Mouse (Mus musculus) heart, adult 2 months (tissue): ENCODE results near the gene Cyp2g1. TPM values are rescaled to one million over a fixed set of nuclear protein-coding genes. Genes with fewer than 3 reads are reported as not detected.
"Not testable (repeated sequence)": the region's sequence is repeated elsewhere in the genome, so short reads cannot be mapped to it uniquely, and the experiment has no call there.

Source experiments
- DNase-seq, 2 experiments: peaks; one replicate each; pipeline ENCODE4 v3.0.0; 2021
- H3K27ac ChIP-seq: fragments of 200-600 bp; 2 replicates; pipeline ENCODE4 v1.8.1; 2022
- H3K27me3 ChIP-seq: fragments of 200-500 bp; 2 replicates; pipeline ENCODE4 v1.6.1; 2012; ENCODE audit warnings: mild to moderate bottlenecking, low read length, inconsistent platforms, mixed read lengths; ENCODE audit not compliant: control insufficient read depth, insufficient read depth
- H3K36me3 ChIP-seq: fragments of 200-500 bp; 2 replicates; pipeline ENCODE4 v1.6.1; 2012; ENCODE audit warnings: low read length, inconsistent platforms; ENCODE audit not compliant: control insufficient read depth, insufficient read depth
- H3K4me1 ChIP-seq: fragments of 200-500 bp; 2 replicates; pipeline ENCODE4 v1.6.1; 2011; ENCODE audit warnings: low read length; ENCODE audit not compliant: control insufficient read depth, insufficient read depth
- H3K4me3 ChIP-seq: fragments of 200-600 bp; 2 replicates; pipeline ENCODE4 v1.8.1; 2022
- H3K79me2 ChIP-seq: fragments of 200-500 bp; replicated peaks from 2 replicates; pipeline ENCODE4 v1.6.1; 2012; ENCODE audit warnings: mild to moderate bottlenecking, inconsistent platforms, low read length, moderate library complexity, mixed read lengths; ENCODE audit not compliant: control insufficient read depth, insufficient read depth
- H3K9ac ChIP-seq: fragments of 200-500 bp; 2 replicates; pipeline ENCODE4 v1.6.1; 2012; ENCODE audit warnings: low read depth, mild to moderate bottlenecking, control low read depth, inconsistent platforms, low read length, mixed read lengths
- CTCF ChIP-seq: fragments of 200-600 bp; IDR thresholded peaks from 2 replicates; pipeline ENCODE4 v1.8.1; 2022; ENCODE audit warnings: antibody characterized with exemption, mild to moderate bottlenecking, moderate library complexity
- EP300 ChIP-seq: fragments of 200-500 bp; IDR thresholded peaks from 2 replicates; pipeline ENCODE4 v1.6.1; 2011; ENCODE audit warnings: low read depth, low read length, control low read depth; ENCODE audit not compliant: insufficient read depth
- POLR2A ChIP-seq: fragments of 200-500 bp; IDR thresholded peaks from 2 replicates; pipeline ENCODE4 v1.6.1; 2011; ENCODE audit warnings: mild to moderate bottlenecking, low read depth, low read length, control low read depth; ENCODE audit not compliant: insufficient read depth
- WGBS: fragments of 180-500 bp; shearing (Covaris S2); methylation state at CpG from one replicate; pipeline ENCODE4 v1.1.7; 2018; 5-methylcytosine and 5-hydroxymethylcytosine counted together
- intact Hi-C: fragments of 180-260 bp; cut with DNase I; formaldehyde crosslinking; loops from one replicate; pipeline ENCODE4 v1.15.1; 2025
- polyA plus RNA-seq: library from polyadenylated mRNA; depleted of rRNA; stranded (reverse); fragments of >200 nt; gene quantifications from 2 replicates; pipeline ENCODE4 v1.2.3, GENCODE M21; 2012
- total RNA-seq, 2 experiments: library from RNA; stranded (reverse); gene quantifications; 2 replicates each; pipeline ENCODE4 v1.2.3; 2021

Cyp2g1 gene
- total and polyA plus RNA-seq, 3 experiments = not detected

DNA sequence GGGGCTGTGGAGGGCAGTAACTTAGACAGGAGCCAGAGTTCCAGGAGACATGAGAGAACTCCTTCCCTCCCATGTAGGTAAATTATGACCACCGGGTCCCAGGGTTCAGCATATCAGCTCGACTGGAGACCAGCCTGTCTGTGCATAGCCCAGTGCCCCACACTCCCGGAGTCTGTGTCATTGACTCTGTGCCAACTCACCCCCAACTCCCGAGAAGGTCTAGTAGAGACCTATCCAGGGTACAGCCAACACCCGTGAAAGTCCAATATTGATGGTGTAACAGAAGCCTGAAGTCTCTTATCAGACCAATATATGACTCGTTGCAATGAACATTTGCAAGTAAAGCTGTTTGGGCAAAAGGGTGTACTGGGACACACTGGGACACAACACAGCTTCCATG, 18.7 kb upstream of the Cyp2g1 start:
- Histone ChIP-seq H3K27me3 (no peaks in the 10 kb centered on the region), H3K27ac (no peak overlapping the region), H3K9ac (no peak overlapping the region), H3K36me3 (no peaks in the 10 kb centered on the region), H3K79me2 (no peaks in the 10 kb centered on the region), H3K4me3 (no peak overlapping the region), H3K4me1 (no peaks in the 10 kb centered on the region)
- 62% methylated on average over 6 of the region's 6 CpGs for WGBS
- no peak for TF ChIP-seq EP300
- intact Hi-C loops = no loop called here
- no peak for DNase-seq

DNA sequence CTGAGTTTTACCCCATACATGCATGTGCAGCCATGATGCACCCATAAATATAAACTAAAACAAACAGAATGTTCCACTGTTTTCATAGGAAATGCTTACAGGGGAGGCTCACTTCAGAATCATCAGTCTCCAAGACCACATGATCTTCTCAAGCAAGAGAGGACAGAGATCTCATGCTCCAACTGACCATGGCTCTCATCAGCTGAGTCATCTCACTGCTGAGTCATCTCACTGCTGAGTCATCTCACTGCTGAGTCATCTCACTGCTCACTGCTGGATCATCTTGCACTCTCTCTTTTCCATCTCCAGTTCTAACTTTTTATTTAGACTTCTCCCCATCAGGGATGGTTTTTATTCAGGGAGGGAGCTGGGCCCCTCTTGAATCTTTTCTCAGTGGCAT, 8.6 kb upstream of the Cyp2g1 start:
- intact Hi-C loops = no loop called here
- Histone ChIP-seq H3K4me1 (no peaks in the 10 kb centered on the region), H3K4me3 (no peak overlapping the region), H3K27me3 (no peaks in the 10 kb centered on the region), H3K27ac (no peak overlapping the region), H3K36me3 (no peaks in the 10 kb centered on the region), H3K9ac (no peak overlapping the region), H3K79me2 (no peaks in the 10 kb centered on the region)
- TF ChIP-seq EP300 = no peak
- TF ChIP-seq POLR2A = no peak
- no peak for TF ChIP-seq CTCF
- no peak for DNase-seq

DNA sequence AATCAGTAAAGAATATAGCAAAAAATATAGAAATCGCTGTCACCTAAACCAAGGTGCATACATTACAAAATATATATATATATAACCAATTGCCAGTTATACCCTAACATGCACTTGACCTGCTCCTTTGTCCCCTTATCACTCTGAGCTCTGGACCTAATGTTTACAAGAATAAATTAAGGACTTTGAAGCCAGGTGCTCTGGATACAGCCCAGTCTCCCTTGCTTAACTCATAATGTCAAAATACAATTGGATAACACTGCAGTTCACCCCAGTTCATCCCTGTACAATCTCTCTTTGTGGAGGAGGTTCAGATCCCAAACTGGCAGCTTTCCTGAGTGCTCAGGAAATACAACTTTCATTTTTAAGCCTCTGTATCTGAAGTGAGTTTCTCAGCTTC, 7.7 kb upstream of the Cyp2g1 start:
- intact Hi-C loops = no loop called here
- Histone ChIP-seq H3K9ac (no peak overlapping the region), H3K4me1 (no peaks in the 10 kb centered on the region), H3K27ac (no peak overlapping the region), H3K36me3 (no peaks in the 10 kb centered on the region), H3K27me3 (no peaks in the 10 kb centered on the region), H3K4me3 (no peak overlapping the region), H3K79me2 (no peaks in the 10 kb centered on the region)
- no peak for DNase-seq
- 81% methylated on average over 1 of the region's 1 CpGs for WGBS
- TF ChIP-seq CTCF (no peak), EP300 (no peak), POLR2A (no peak)

DNA sequence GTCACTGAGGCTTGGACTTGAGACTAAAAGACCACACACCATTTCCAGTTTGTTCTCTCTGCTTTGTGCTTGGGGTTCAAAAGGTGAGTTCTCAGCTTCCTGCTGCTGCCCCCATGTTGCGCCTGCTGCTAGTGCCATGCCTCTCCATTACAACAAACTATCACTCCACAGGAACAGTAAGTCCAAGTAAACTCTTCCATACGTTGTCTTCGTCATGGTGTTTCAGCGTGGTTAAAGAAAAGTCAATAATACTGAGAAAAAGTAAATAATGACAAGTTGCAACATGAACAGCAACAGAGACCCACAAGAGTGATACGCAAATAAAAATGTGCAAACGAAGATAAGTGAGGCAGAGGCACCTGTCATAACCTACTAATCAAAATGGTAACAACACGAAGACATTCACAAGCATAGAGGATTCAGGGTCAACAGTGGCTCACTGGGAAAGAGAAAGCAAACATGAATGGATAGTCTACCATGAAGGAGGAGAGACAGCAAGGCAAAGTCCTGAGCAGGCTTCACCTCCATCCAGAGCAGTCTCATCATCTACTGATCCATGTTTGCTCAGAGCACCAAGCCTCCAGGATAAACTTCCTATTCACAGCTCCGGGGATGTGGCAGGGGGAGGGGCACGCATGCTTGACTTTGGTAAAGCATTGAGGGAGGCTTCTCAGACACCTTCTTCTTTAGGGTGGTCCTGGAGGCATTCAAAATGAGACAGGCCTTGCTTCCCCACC, 23.0 kb downstream of the Cyp2g1 start:
- DNase-seq, H3K79me2 ChIP-seq, H3K36me3 ChIP-seq, H3K4me3 ChIP-seq, H3K4me1 ChIP-seq, H3K9ac ChIP-seq, H3K27me3 ChIP-seq, intact Hi-C loops, H3K27ac ChIP-seq: not testable (repeated sequence)
- 66% methylated on average over 9 of the region's 9 CpGs for WGBS

DNA sequence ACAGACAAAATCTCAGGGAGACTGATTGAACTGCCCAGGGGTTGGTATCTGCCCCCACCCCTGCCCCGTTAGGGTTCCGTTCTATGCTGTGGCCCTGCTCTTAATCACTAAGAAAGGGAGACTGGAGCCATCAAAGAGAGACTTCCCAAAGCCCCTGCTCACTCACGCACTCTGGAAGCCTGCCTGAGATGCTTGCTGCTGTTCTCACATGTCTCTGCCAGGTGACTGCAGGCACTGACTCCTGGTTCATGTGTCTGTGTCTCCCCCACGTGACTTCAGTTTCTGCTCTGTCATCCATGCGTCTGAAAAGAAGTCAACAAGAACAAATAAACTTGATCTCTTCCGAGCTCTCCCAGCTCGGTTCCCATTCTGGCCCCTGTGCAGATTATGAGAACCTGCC, 24.0 kb downstream of the Cyp2g1 start:
- H3K27me3 ChIP-seq, H3K4me3 ChIP-seq, H3K36me3 ChIP-seq, intact Hi-C loops, DNase-seq, H3K79me2 ChIP-seq, H3K9ac ChIP-seq, H3K4me1 ChIP-seq, H3K27ac ChIP-seq: not testable (repeated sequence)
- 72% methylated on average over 7 of the region's 7 CpGs for WGBS

DNA sequence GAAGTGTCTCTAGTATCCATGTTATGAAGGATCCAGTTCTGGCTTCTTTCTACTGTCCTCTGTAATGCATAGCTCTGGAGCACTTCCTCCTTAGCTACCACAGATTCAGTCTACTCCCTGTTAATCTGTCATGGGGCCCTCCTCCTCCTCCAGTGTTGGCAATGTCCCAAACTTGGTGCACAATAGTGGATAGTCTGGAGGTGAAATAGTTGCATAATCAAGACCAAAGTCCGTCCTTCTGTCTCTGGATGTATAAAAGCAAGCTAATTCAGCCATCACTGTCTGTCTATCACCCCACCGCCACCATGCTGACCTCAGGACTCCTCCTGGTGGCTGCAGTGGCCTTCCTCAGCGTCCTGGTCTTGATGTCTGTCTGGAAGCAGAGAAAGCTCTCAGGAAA, 26.4 kb downstream of the Cyp2g1 start, which contains the start of gene Cyp2a5:
Gene Cyp2a5, plus strand, starts transcription at position 247 of the 400 bp plus-strand sequence.
- H3K4me1 ChIP-seq, H3K4me3 ChIP-seq, DNase-seq, H3K79me2 ChIP-seq, intact Hi-C loops, H3K27ac ChIP-seq, H3K36me3 ChIP-seq, H3K9ac ChIP-seq, H3K27me3 ChIP-seq: not testable (repeated sequence)
- 54% methylated on average over 3 of the region's 3 CpGs for WGBS

DNA sequence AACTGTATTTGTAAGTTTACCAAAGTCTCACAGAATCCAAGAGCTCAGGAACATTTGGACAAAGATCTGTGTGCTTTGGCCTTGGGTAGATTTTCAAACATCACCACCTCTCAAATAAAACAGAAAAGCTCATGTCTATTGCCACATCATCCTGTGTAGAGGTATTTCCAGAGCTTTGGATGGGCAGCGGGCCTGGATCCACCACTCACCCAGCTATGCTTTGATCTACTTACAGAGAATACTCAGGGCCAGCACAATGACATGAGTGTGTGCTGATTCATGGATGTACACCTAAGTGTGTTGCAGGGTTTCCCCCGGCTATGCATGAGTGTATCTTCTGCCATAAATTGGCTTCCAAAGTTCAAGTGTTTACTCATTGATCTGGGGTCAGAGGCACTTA, 34.7 kb downstream of the Cyp2g1 start:
- DNase-seq, H3K4me3 ChIP-seq, intact Hi-C loops, H3K4me1 ChIP-seq, H3K79me2 ChIP-seq, H3K9ac ChIP-seq, H3K36me3 ChIP-seq, H3K27me3 ChIP-seq, H3K27ac ChIP-seq: not testable (repeated sequence)
- WGBS = 75% methylated on average over 2 of the region's 2 CpGs

DNA sequence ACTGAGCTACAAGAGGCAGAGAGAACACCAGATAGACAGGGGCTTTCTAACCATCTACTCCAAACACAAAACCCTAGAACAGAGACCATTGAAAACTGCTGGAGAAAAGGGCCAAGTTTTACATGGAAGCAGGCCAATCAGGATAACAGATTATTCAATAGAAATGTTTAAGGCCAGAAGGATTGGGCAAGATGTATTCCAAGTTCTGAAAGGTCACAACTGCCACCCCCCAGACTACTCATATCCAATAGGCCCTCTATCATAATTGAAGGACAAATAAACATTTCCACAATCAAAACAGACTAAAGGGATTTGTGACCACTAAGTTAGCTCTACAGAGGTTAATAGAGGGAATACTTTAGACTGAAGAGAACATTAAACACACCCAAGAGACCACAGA, 41.4 kb downstream of the Cyp2g1 start:
- DNase-seq, H3K4me1 ChIP-seq, intact Hi-C loops: not testable (repeated sequence)

More for the DNA sequence above, 41.4 kb downstream of the Cyp2g1 start:
- not testable (repeated sequence) for H3K36me3 ChIP-seq, H3K79me2 ChIP-seq, H3K27me3 ChIP-seq, H3K27ac ChIP-seq, H3K4me3 ChIP-seq, H3K9ac ChIP-seq
